Mouse (Mus musculus): Measurements from ENCODE around the gene Hsf2bp.

DNA sequence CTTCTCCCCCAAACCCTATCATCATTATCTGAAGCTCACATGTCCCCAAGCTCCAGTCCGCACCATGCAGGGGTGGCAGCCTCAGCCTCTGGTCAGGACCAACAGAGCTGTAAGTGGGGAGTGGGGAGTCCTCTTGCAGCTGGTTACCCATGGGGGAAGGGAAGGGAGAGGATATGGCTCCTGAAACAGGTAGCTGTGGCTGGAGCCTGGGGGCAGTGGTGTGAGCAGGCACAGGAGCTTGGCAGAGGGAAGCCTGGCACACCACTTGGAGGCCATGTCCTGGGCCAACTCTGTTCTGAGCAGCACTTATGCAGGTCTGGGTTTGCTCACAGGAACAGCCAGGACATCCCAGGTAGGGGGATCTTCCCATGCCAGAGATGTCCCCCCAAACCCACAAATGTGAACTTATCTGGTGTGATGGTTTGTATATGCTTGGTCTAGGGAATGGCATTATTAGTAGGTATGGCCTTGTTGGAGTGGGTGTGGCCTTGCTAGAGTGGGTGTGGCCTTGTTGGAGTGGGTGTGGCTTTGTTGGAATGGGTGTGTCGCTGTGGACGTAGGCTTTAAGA, 133.4 kb downstream of the Hsf2bp start:
- TF ChIP-seq POLR2A (IDR thresholded peaks at IDR 0.05; ENCODE audit: borderline replicate concordance, insufficient read depth, low read length) (no peak), CTCF (IDR thresholded peaks at IDR 0.05; ENCODE audit: borderline replicate concordance, insufficient read depth, low read depth, low read length) (no peak)
